Mouse (Mus musculus): ENCODE measurements at regions not wholly inside any gene's neighbourhood (a gene's known extent, or its start where the extent isn't known, plus 50 kb on each side); places are given as distances from the start of the nearest gene placed in this dataset.

DNA sequence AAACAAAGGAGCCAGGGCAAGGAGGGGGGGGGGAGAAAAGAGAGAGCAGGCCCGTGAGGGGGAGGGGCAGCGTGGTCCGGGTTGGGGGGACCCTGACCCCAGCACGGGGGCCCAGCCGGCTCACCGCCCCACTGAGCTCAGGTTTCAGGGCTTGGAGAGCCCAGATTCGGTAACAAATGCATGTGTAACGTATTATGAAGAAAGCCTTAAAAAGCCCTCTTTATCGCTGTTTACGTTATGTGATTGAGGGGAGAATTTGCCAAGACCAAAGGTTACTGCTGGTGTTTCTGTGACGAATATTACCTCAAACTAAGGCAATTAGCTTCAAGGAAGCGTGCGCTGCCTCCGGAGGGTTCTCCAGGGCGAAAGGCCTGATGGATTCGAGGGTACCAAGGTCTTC lies 54.2 kb downstream of the Barx1 start:
- WGBS: 14% methylated on average over 16 of the region's 16 CpGs
- Histone ChIP-seq H3K9ac (ENCODE audit: low read depth, low read length) (no peak overlapping the region), H3K9me3 (ENCODE audit: control insufficient read depth) (no peaks in the 10 kb centered on the region), H3K4me2 (replicated peaks; ENCODE audit: low read depth) (peak overlapping the region; percentile 43), H3K36me3 (ENCODE audit: control insufficient read depth, insufficient read depth) (no peaks in the 10 kb centered on the region), H3K27ac (ENCODE audit: low read depth, low read length) (no peak overlapping the region), H3K4me1 (replicated peaks; ENCODE audit: control insufficient read depth, insufficient read depth, low read length) (no peaks in the 10 kb centered on the region), H3K27me3 (replicated peaks; ENCODE audit: control insufficient read depth, insufficient read depth, low read length) (no peaks in the 10 kb centered on the region), H3K4me3 (ENCODE audit: low read depth, low read length) (no peak overlapping the region)
- TF ChIP-seq CTCF (IDR thresholded peaks at IDR 0.05; ENCODE audit: low read depth): no peak
- ATAC-seq: no peak

DNA sequence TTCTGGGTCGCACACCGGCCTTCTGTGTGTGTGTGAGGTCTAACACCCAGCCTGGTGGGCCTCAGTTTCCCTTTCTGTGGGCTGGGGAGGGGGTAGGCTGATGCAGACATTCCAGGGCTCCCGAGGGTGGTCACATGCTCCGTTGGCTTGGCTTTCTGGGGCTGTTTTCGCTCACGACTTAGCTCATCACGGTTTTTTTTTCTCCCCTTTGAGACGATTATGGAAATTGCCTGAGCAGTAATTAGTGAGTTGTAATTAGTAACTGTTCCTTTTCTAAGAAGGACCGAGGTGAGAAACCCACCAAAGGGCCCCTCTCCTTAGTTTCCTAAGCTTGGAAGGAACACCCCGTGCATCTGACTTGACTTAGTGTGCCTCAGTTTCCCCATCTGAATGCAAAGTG lies 54.7 kb downstream of the Barx1 start:
- H3K4me1 ChIP-seq (replicated peaks; ENCODE audit: control insufficient read depth, insufficient read depth, low read length): no peaks in the 10 kb centered on the region
- 69% methylated on average over 10 of the region's 10 CpGs for WGBS
- H3K4me3 ChIP-seq (ENCODE audit: low read depth, low read length): no peak overlapping the region
- no peak overlapping the region for H3K4me2 ChIP-seq (replicated peaks; ENCODE audit: low read depth)
- TF ChIP-seq CTCF (IDR thresholded peaks at IDR 0.05; ENCODE audit: low read depth): no peak
- no peaks in the 10 kb centered on the region for H3K9me3 ChIP-seq (ENCODE audit: control insufficient read depth)
- H3K27me3 ChIP-seq (replicated peaks; ENCODE audit: control insufficient read depth, insufficient read depth, low read length): no peaks in the 10 kb centered on the region
- no peak for ATAC-seq
- no peak overlapping the region for H3K9ac ChIP-seq (ENCODE audit: low read depth, low read length)
- no peak overlapping the region for H3K27ac ChIP-seq (ENCODE audit: low read depth, low read length)
- no peaks in the 10 kb centered on the region for H3K36me3 ChIP-seq (ENCODE audit: control insufficient read depth, insufficient read depth)

DNA sequence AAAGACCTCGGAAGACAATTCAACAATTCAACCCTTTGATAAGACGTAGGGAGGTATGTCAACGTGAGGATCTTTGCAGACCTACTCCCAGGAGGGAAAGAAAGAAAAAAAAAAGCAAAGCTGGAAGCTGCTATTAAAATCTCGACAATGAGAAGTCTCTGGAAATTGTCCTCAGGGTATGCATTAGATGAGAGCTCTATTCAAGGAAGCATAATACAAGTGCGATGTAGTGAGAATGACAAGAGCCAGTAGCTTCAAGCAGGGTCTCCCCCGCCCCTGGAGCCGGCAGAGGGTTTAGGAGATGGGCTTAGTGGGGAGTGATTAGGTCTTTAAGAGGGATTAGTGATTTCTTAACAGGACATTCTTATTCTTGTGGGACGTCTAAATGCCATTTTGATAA lies 60.9 kb downstream of the Barx1 start:
- no peaks in the 10 kb centered on the region for H3K36me3 ChIP-seq (ENCODE audit: control insufficient read depth, insufficient read depth)
- no peak overlapping the region for H3K9ac ChIP-seq (ENCODE audit: low read depth, low read length)
- H3K27me3 ChIP-seq (replicated peaks; ENCODE audit: control insufficient read depth, insufficient read depth, low read length): no peaks in the 10 kb centered on the region
- WGBS: 36% methylated on average over 8 of the region's 8 CpGs
- no peaks in the 10 kb centered on the region for H3K4me1 ChIP-seq (replicated peaks; ENCODE audit: control insufficient read depth, insufficient read depth, low read length)
- ATAC-seq: no peak
- H3K9me3 ChIP-seq (ENCODE audit: control insufficient read depth): no peaks in the 10 kb centered on the region
- TF ChIP-seq CTCF (IDR thresholded peaks at IDR 0.05; ENCODE audit: low read depth): no peak
- no peak overlapping the region for H3K4me3 ChIP-seq (ENCODE audit: low read depth, low read length)
- no peak overlapping the region for H3K4me2 ChIP-seq (replicated peaks; ENCODE audit: low read depth)
- no peak overlapping the region for H3K27ac ChIP-seq (ENCODE audit: low read depth, low read length)

DNA sequence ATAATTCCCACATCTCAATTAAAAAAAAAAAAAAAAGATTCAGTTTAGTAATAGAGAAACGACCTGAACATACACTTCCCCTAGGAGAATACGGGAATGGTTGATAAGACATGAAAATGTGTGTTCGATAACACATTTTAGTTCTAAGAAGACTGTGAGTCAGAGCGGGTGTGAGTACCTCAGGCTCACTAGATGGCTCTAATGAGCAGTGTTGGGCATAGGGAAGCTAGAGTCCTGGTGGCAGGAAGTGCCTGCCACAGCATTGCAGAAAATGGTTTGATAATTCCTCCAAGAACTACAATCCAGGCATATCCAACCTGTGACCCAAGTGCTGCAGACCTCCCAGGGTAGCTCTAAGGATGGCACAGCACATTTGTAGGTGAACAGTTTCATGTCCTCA lies 63.6 kb downstream of the Barx1 start:
- Histone ChIP-seq H3K4me3 (ENCODE audit: low read depth, low read length) (no peak overlapping the region), H3K27me3 (replicated peaks; ENCODE audit: control insufficient read depth, insufficient read depth, low read length) (0 out of 2 replicates have a peak, but pooled peaks cover 8% of the 10 kb centered on the region), H3K9ac (ENCODE audit: low read depth, low read length) (no peak overlapping the region), H3K9me3 (ENCODE audit: control insufficient read depth) (no peaks in the 10 kb centered on the region), H3K27ac (ENCODE audit: low read depth, low read length) (no peak overlapping the region), H3K4me2 (replicated peaks; ENCODE audit: low read depth) (no peak overlapping the region), H3K4me1 (replicated peaks; ENCODE audit: control insufficient read depth, insufficient read depth, low read length) (no peaks in the 10 kb centered on the region), H3K36me3 (ENCODE audit: control insufficient read depth, insufficient read depth) (no peaks in the 10 kb centered on the region)
- ATAC-seq: no peak
- peak; percentile 70 for TF ChIP-seq CTCF (IDR thresholded peaks at IDR 0.05; ENCODE audit: low read depth)
- 32% methylated on average over 4 of the region's 4 CpGs for WGBS

DNA sequence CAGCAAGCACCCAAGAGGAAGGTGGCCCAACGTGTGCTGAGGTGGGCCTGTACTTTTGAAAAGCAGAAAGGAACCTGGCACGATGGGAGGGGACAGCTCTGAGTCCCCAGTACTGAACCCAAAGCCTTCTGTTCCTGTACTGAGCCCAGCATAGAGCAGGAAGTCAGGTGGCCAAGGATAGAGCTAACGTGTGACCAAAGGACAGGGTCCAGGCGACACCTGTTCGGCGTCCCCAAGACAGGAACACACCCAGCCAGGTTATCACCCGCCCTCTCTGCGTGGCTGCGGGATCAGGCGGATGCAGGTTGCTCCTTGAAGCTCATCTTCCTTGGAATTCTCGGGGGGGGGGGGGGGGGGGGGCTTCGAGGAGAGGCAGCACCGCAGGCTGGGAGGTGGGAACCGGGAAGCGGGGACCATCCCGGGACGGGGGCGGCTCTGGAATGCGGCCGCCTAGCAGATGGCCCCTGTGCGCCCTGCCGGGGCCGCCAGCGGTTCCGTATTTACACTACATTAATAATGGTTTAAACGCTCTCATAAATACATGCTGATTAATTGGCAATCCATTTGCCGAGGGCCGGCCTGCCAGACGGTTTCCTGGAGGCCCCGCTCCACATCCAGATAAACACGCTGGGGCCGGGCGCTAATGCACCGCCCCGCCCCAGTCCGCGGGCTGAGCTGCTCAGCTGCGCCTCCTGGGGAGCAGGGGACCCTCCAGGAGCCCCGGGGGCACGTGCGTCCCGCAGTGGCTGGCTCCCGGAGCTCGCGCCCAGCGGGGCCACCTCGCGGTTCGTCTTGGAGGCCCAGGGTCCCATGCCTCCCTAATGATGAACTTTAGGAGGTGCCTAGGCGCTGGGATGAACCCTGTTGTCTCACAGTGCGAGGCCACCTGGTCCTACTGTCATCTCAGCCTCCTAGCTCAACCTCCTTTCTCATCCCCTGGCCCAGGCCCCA lies 68.5 kb downstream of the Barx1 start:
- Histone ChIP-seq H3K4me1 (replicated peaks; ENCODE audit: control insufficient read depth, insufficient read depth, low read length) (0 out of 2 replicates have a peak, but pooled peaks cover 6% of the 10 kb centered on the region), H3K9ac (ENCODE audit: low read depth, low read length) (no peak overlapping the region), H3K36me3 (ENCODE audit: control insufficient read depth, insufficient read depth) (no peaks in the 10 kb centered on the region), H3K27me3 (replicated peaks; ENCODE audit: control insufficient read depth, insufficient read depth, low read length) (peaks cover 25% of the 10 kb centered on the region), H3K4me2 (replicated peaks; ENCODE audit: low read depth) (peak overlapping the region; percentile 65), H3K27ac (ENCODE audit: low read depth, low read length) (peak overlapping the region; percentile 46; the same call in 1 of the 2 replicates), H3K9me3 (ENCODE audit: control insufficient read depth) (no peaks in the 10 kb centered on the region), H3K4me3 (ENCODE audit: low read depth, low read length) (peak overlapping the region; percentile 29)
- 2% methylated on average over 48 of the region's 51 CpGs for WGBS
- ATAC-seq: peak; percentile 88
- peak; percentile 68 for TF ChIP-seq CTCF (IDR thresholded peaks at IDR 0.05; ENCODE audit: low read depth)

DNA sequence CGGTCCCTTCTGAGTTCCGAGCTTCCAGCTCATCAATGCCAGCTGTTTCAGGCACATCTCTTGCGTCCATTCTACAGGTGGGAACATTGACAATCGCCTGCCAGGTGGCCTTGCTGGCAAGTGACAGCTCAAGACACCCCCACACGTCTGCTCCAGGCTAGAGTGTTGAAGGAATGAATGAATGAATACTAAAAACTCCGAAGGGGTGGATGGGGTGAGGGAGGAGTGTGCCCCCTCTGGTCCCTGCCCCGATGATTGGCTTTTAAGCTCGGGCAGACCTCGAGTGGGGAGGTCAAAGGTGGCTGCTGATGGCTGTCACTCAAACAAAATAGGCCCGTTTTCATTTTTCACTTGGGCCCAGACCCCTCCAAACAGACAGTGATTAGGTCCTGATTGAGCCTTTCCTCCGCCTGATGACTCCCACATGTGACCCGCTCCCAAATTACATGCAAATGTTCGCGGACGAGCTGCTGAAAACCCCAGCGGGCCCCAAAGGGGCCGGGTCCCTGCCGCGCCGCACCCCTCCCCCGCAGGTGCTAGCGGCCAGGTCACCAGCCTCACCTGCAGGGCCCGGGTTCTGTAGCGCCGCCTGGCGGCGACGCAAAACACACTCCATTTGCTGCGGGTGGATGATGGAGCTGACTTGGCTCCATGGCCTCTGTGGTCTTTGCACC lies 69.5 kb downstream of the Barx1 start:
- Histone ChIP-seq H3K36me3 (ENCODE audit: control insufficient read depth, insufficient read depth) (no peaks in the 10 kb centered on the region), H3K4me3 (ENCODE audit: low read depth, low read length) (peak overlapping the region; percentile 29), H3K9ac (ENCODE audit: low read depth, low read length) (no peak overlapping the region), H3K4me2 (replicated peaks; ENCODE audit: low read depth) (peak overlapping the region; percentile 65), H3K27me3 (replicated peaks; ENCODE audit: control insufficient read depth, insufficient read depth, low read length) (peaks cover 25% of the 10 kb centered on the region), H3K4me1 (replicated peaks; ENCODE audit: control insufficient read depth, insufficient read depth, low read length) (0 out of 2 replicates have a peak, but pooled peaks cover 6% of the 10 kb centered on the region), H3K9me3 (ENCODE audit: control insufficient read depth) (no peaks in the 10 kb centered on the region), H3K27ac (ENCODE audit: low read depth, low read length) (no peak overlapping the region)
- ATAC-seq: peak; percentile 22; the same call in 1 of the 2 replicates
- WGBS: 5% methylated on average over 29 of the region's 29 CpGs
- TF ChIP-seq CTCF (IDR thresholded peaks at IDR 0.05; ENCODE audit: low read depth): peak; percentile 87

Data from intestine, postnatal 0 days (tissue).